Mouse (Mus musculus) olfactory bulb, adult 2 months (tissue): Measurements from ENCODE around the gene Pcca.

ENCODE experiments used
- CTCF ChIP-seq: fragments of 200-500 bp; IDR thresholded peaks from 2 replicates; pipeline ENCODE4 v1.5.1; 2012; ENCODE audit warnings: low read depth, mild to moderate bottlenecking, low read length, moderate library complexity; ENCODE audit not compliant: insufficient read depth
- POLR2A ChIP-seq: fragments of 200-500 bp; IDR thresholded peaks from 2 replicates; pipeline ENCODE4 v1.6.1; 2012; ENCODE audit warnings: mild to moderate bottlenecking, low read depth, low read length, moderate library complexity; ENCODE audit not compliant: insufficient read depth

DNA sequence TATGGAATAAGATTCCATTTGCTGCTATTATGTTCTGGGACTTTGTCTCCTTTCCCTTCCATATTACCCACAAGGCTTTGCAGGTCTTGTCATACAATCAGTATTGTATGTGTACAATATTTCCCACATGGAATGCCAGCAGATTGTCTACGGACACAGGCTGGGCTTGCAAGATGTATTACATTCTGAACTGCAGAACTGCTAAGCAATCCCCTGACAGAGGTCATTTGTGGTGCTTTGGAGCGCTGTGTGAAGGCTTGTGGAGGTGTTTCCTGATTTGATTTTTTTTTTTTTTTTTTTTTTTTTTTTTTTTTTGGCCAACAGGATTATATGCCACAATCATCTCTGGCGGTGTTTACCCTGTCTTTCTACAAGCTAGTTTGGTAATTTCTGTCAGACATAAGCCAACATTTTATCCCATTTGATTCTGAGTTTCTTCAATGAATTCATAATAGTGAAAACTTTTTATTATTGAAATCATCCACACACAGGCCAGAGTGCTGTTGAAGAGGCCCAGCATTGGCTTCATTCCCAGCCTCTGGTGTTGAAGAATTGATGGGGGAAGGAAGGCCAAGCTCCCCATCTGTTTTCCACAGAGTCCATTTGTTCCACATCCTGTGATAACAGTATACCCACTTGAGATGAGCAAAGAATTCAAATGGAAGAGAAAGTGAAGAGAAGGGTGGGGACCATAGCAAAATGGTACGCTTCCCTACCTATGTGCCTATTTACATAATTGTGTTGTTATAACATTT, 333.6 kb downstream of the Pcca start:
- no peak for TF ChIP-seq POLR2A
- TF ChIP-seq CTCF, result no peak
